Mouse (Mus musculus) hindbrain, postnatal 0 days (tissue): Measurements from ENCODE around the gene Arhgap20. TPM values are rescaled to one million over a fixed set of nuclear protein-coding genes. Genes with fewer than 3 reads are reported as not detected.

Experiments
- ATAC-seq: fragments of 200-750 bp; cut with Nextera tagmentation; 2 replicates; pipeline ENCODE4 v1.8.0; 2017; ENCODE audit warnings: mild to moderate bottlenecking, moderate TSS enrichment, moderate library complexity
- DNase-seq: peaks from one replicate; pipeline ENCODE4 v3.0.0-alpha.2; 2015; ENCODE audit warnings: low spot score
- H3K27ac ChIP-seq: fragments of 300-500 bp; sonication (generic); 2 replicates; pipeline ENCODE4 v1.5.1; 2014; ENCODE audit warnings: mild to moderate bottlenecking
- H3K27me3 ChIP-seq: fragments of 300-500 bp; sonication (generic); 2 replicates; pipeline ENCODE4 v1.6.1; 2014; ENCODE audit warnings: low read length, mixed read lengths; ENCODE audit not compliant: insufficient read depth
- H3K36me3 ChIP-seq: fragments of 300-500 bp; sonication (generic); 2 replicates; pipeline ENCODE4 v1.6.1; 2014; ENCODE audit warnings: low read length, mixed read lengths; ENCODE audit not compliant: insufficient read depth
- H3K4me1 ChIP-seq: fragments of 300-500 bp; sonication (generic); 2 replicates; pipeline ENCODE4 v1.6.1; 2014; ENCODE audit warnings: antibody characterized with exemption, low read length, mixed read lengths; ENCODE audit not compliant: insufficient read depth
- H3K4me2 ChIP-seq: fragments of 300-500 bp; sonication (generic); 2 replicates; pipeline ENCODE4 v1.6.1; 2014; ENCODE audit warnings: low read depth, mild to moderate bottlenecking, low read length, moderate library complexity, mixed read lengths
- H3K4me3 ChIP-seq: fragments of 300-500 bp; sonication (generic); 2 replicates; pipeline ENCODE4 v1.5.1; 2014; ENCODE audit warnings: low read length
- H3K9ac ChIP-seq: fragments of 300-500 bp; sonication (generic); replicated peaks from 2 replicates; pipeline ENCODE4 v1.6.1; 2014; ENCODE audit warnings: mild to moderate bottlenecking, low read length, moderate library complexity, mixed read lengths
- H3K9me3 ChIP-seq: fragments of 300-500 bp; sonication (generic); 2 replicates; pipeline ENCODE4 v1.6.1; 2016; ENCODE audit warnings: low read length, mixed read lengths
- CTCF ChIP-seq: IDR thresholded peaks from 2 replicates; pipeline ENCODE4 v1.5.1; 2016; ENCODE audit warnings: antibody characterized with exemption, control low read depth, low read depth
- whole genome bisulfite sequencing: fragments of 180-500 bp; shearing (Covaris S2); extraction: QIAGEN DNeasy Blood & Tissue Kit; methylation state at CpG from one replicate; pipeline ENCODE4 v1.1.7; 2014; 5-methylcytosine and 5-hydroxymethylcytosine counted together
- polyA plus RNA-seq: library from polyadenylated mRNA; unstranded; fragments of >200 nt; fragmentation: Nextera tagmentation; extraction: Ambion mirVana; gene quantifications from 2 replicates; pipeline ENCODE4 v1.2.1, GENCODE M21; 2015
- total RNA-seq: library from RNA; depleted of rRNA; stranded (reverse); fragments of >200 nt; gene quantifications from 2 replicates; pipeline ENCODE4 v1.2.3, GENCODE M21; 2014

Arhgap20 gene
- total and polyA plus RNA-seq, 2 experiments from 2014 or later: 30.5 to 34.8 TPM

DNA sequence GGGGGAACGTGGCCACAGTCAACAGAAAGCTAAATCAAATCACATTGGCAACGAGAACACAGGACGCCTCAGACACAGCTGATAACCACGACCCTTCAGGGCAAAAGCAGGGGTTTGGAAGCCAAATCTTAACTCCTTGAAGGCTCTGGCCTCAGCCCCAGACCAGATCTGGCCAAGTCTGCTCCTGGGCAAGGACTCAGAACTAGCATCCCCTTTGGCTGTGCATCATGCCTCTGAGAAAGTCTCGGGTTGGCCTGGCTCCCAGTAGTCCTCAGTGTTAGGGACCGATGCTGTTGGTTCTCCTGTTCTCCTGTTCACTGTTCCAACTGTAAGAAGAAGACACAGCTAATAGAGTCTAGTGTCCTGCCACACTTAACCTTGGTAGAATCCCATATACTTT, 30.1 kb downstream of the Arhgap20 start:
- Histone ChIP-seq H3K9ac (no peak overlapping the region), H3K36me3 (no peaks in the 10 kb centered on the region), H3K27me3 (no peaks in the 10 kb centered on the region), H3K4me3 (no peak overlapping the region), H3K9me3 (no peaks in the 10 kb centered on the region), H3K4me1 (no peaks in the 10 kb centered on the region), H3K4me2 (no peak overlapping the region), H3K27ac (no peak overlapping the region)
- no peak for TF ChIP-seq CTCF
- ATAC-seq: no peak
- peak; percentile 23 for DNase-seq
- WGBS: 53% methylated on average over 6 of the region's 6 CpGs

DNA sequence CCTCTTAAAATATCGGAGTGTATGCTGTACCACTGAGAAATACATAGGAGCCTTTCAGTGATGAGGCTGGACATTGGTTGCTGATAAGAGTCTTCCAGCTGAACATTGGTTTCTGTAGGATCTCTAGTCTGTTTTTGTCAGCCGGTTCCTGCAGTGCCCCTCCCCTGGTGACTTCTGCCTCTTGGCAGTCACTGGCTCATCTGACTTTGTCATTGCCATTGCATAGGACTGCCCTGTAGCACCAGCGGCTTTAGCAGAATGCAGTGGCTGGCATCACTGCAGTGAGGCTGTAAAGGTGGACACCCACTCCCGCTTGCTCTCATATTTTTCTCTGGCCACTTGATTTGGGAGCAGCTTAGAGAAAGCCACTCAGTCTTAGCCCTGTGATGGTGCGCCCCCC, 33.1 kb downstream of the Arhgap20 start:
- Histone ChIP-seq H3K27ac (no peak overlapping the region), H3K9me3 (no peaks in the 10 kb centered on the region), H3K36me3 (no peaks in the 10 kb centered on the region), H3K4me2 (no peak overlapping the region), H3K27me3 (no peaks in the 10 kb centered on the region), H3K4me1 (no peaks in the 10 kb centered on the region), H3K9ac (no peak overlapping the region), H3K4me3 (no peak overlapping the region)
- DNase-seq (no peak), ATAC-seq (no peak)
- WGBS: 80% methylated on average over 5 of the region's 5 CpGs
- no peak for TF ChIP-seq CTCF

DNA sequence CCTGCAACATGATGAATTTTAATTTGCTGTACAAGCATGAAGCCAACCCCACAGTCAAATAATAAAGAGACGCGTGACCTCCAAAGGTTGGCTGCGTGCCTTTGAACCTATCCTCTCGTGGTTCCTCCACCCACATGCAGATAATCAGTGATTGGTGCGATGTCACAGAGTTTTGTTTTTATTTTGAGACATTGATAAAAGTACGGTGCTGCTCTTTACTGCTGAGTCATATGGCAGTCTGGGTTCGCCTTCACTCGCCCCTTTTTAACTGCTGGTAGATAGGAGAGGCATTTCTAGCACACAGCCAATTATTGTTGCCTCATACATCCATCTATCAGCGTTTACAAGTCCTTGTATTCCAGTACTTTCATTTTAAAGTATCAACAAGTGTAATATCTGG, 34.0 kb downstream of the Arhgap20 start:
- Histone ChIP-seq H3K36me3 (no peaks in the 10 kb centered on the region), H3K9me3 (no peaks in the 10 kb centered on the region), H3K27me3 (no peaks in the 10 kb centered on the region), H3K4me3 (no peak overlapping the region), H3K27ac (no peak overlapping the region), H3K4me2 (no peak overlapping the region), H3K4me1 (no peaks in the 10 kb centered on the region), H3K9ac (no peak overlapping the region)
- ATAC-seq (no peak), DNase-seq (no peak)
- WGBS: 80% methylated on average over 9 of the region's 9 CpGs
- no peak for TF ChIP-seq CTCF

DNA sequence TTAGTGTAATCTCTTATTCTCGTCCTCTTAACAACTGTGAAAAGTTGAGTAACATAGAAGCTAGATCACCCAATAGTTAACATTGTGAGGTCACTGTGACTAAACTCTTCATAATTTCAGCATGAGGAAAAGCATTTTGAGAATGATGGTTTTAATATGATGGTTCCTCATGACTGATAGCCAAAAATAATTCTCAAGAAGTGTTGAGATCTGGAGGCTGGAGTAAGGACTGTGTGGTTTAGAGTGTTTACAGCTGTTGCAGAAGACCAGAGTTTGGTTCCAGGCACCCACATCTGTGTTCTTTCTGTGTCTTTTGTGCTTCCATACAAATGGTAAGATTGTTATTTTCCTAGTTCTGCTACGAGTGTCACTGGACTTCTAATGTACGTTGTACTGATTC, 42.1 kb downstream of the Arhgap20 start:
- Histone ChIP-seq H3K4me1 (no peaks in the 10 kb centered on the region), H3K9me3 (no peaks in the 10 kb centered on the region), H3K27ac (no peak overlapping the region), H3K4me3 (no peak overlapping the region), H3K9ac (no peak overlapping the region), H3K4me2 (no peak overlapping the region), H3K36me3 (no peaks in the 10 kb centered on the region), H3K27me3 (no peaks in the 10 kb centered on the region)
- 67% methylated on average over 3 of the region's 3 CpGs for WGBS
- TF ChIP-seq CTCF: no peak
- ATAC-seq (no peak), DNase-seq (no peak)

DNA sequence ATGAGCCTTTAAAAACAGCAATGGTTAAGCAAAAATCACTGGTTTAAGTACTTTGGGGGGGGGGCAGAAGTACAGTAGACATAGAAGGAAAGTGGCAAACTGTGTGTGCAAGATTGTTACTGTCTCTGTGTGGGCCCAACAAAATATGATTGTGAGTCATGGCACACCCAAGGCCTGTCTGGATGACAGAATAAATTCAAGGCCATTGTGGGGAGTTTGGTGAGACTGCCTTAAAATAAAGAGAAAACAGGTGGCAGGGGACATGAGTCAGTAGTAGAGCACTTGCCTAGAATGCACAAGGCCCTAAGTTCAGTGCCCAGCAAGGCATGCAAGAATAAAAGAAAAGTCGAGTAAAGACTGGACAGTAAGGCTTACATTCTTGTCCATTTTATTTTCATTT, 47.8 kb downstream of the Arhgap20 start:
- H3K9ac ChIP-seq: no peak overlapping the region
- H3K9me3 ChIP-seq: no peaks in the 10 kb centered on the region
- H3K4me2 ChIP-seq: no peak overlapping the region
- TF ChIP-seq CTCF: no peak
- DNase-seq (no peak), ATAC-seq (no peak)
- H3K27me3 ChIP-seq: no peaks in the 10 kb centered on the region
- H3K4me3 ChIP-seq: no peak overlapping the region
- 88% methylated on average over 1 of the region's 1 CpGs for WGBS
- no peaks in the 10 kb centered on the region for H3K4me1 ChIP-seq
- no peaks in the 10 kb centered on the region for H3K36me3 ChIP-seq
- H3K27ac ChIP-seq: no peak overlapping the region

DNA sequence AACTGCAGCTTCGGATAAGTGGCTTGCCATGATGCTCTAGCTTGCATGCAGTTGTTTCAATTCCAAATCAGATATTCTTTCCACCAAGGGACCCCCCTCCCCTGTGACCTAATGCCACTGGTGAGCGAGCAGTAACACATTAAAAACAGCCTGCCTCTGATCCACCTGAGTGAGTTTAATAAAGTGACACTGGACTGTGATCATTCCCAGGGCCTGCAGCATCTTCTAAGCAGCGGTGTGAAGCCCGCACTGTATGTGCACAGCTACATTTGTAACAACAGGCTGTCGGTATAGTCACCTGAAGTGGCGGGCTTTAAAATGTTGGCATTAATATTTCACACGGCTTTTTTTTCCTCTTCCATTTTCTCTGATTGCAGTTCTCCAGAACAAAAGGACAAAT, 59.4 kb downstream of the Arhgap20 start:
- Histone ChIP-seq H3K4me1 (no peaks in the 10 kb centered on the region), H3K27ac (no peak overlapping the region), H3K27me3 (no peaks in the 10 kb centered on the region), H3K36me3 (peaks cover 6% of the 10 kb centered on the region; the same call in 1 of the 2 replicates), H3K4me2 (no peak overlapping the region), H3K4me3 (no peak overlapping the region), H3K9me3 (no peaks in the 10 kb centered on the region), H3K9ac (no peak overlapping the region)
- TF ChIP-seq CTCF: no peak
- no peak for ATAC-seq
- WGBS: 84% methylated on average over 7 of the region's 7 CpGs
- no peak for DNase-seq

DNA sequence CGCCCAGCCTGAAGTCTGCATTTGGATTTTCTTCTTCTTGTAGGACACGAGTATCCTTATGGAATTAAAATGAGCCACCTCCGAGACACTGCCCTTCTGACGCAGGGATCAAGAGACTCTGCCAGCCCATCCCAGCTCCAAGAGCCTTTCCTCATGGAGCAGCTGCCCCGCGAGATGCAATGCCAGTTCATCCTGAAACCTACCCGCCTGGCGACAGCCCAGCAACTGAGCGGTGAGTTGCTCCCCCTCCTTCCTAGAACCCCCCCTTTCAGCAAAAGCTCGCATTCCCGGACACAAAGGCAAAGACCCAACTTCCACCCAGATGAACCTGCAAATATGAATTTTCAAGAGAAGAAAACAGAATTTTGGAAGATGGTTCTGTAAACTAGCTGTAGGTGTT, 66.5 kb downstream of the Arhgap20 start:
- Histone ChIP-seq H3K9me3 (no peaks in the 10 kb centered on the region), H3K36me3 (peaks cover 2% of the 10 kb centered on the region; the same call in 1 of the 2 replicates), H3K27ac (no peak overlapping the region), H3K27me3 (no peaks in the 10 kb centered on the region), H3K9ac (no peak overlapping the region), H3K4me3 (no peak overlapping the region), H3K4me1 (no peaks in the 10 kb centered on the region), H3K4me2 (no peak overlapping the region)
- 55% methylated on average over 11 of the region's 11 CpGs for WGBS
- ATAC-seq (no peak), DNase-seq (peak; percentile 8)
- no peak for TF ChIP-seq CTCF

DNA sequence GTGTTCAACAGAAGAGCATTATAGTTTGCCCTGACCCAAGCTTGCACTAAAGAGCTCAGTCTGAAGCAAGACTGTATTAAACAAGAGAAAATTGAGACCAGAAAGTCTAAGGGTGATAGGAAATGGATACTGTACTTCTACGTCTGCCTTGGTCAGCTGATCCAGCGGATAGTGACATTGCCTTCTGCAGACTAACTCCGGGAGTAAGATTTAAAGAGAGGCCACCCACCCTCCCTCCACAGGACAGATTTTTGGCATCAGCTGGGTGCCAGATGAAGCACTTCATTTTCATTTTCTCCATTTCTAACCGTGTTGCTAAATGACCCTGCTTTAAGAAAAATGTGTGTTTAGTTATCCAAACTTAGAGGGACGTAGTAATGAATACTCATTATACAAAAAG, 67.2 kb downstream of the Arhgap20 start:
- no peaks in the 10 kb centered on the region for H3K9me3 ChIP-seq
- no peak overlapping the region for H3K9ac ChIP-seq
- H3K4me1 ChIP-seq: no peaks in the 10 kb centered on the region
- H3K4me2 ChIP-seq: no peak overlapping the region
- H3K27me3 ChIP-seq: no peaks in the 10 kb centered on the region
- ATAC-seq (no peak), DNase-seq (no peak)
- H3K4me3 ChIP-seq: no peak overlapping the region
- 67% methylated on average over 5 of the region's 5 CpGs for WGBS
- H3K36me3 ChIP-seq: peaks cover 2% of the 10 kb centered on the region; the same call in 1 of the 2 replicates
- no peak for TF ChIP-seq CTCF
- no peak overlapping the region for H3K27ac ChIP-seq
